Mouse (Mus musculus) c-Kit-positive CD71-positive TER-119-positive erythroid progenitor cells, embryonic 14.5 days (primary cell): Measurements from ENCODE around the gene Bahcc1.
A peak's percentile ranks its signal among the peaks of the same experiment; 100 is the strongest.

Experiments
- DNase-seq: peaks from one replicate; pipeline ENCODE4 v3.0.0-alpha.2; 2013; ENCODE audit warnings: low spot score

Bahcc1 gene

DNA sequence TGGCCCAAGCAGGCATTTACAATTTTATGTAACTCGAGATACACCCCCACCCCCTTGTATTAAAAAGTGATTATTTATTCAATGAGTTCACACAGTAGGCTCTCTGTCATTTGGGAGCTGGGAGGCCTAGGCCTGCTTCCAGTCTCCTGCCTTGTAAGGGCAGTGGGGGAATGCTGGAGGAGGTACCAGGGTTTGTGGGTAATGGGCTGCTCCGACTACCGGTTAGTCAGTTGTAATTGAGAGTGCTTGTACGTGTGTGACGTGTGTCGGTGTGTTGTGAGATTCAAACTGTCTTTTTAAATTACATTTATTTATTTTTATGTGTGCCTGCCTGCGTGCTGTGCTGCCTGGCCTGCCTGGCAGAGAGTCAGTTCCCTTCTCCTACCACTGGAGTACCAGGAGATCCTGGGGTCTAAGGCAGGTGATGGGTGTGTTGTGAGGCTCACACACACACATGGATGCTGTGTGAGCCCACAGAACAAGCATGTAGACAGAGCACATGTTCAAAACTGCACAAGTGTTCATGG, 3.8 kb upstream of the Bahcc1 start:
- DNase-seq: no peak

- no peak for DNase-seq
These were observed 2.6 kb upstream of the Bahcc1 start for GRCm38 (mm10) chr11:120229861-120230751.

- no peak for DNase-seq
These were observed 1.8 kb upstream of the Bahcc1 start for GRCm38 (mm10) chr11:120230841-120231370.

DNA sequence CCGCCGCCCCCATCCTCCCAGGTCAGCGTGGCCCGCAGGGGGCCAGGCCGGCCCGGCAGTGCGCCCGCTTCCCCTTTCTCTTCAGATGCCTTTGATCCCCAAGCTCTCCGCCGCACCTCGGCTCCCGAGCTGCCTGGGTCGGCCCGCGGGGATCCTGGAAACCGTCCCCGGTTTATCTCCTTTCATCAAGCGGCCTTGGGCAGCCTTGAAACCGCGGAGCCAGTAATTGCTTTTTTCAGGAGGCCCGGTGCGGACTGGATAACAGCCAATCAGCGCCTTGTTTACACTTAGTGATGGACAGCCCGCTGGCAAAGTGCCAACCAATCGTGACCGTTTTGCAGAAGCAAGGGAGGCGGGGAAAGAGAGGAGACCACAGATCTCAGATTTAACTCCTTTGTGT, 1.4 kb upstream of the Bahcc1 start:
- peak; percentile 89 for DNase-seq

- DNase-seq: no peak
These were observed 841 bp downstream of the Bahcc1 start for GRCm38 (mm10) chr11:120233441-120234135.

GRCm38 (mm10) chr11:120234136-120234775, 1.5 kb downstream of the Bahcc1 start:
- no peak for DNase-seq

- no peak for DNase-seq
These were observed 2.0 kb downstream of the Bahcc1 start for GRCm38 (mm10) chr11:120234776-120235181.

DNA sequence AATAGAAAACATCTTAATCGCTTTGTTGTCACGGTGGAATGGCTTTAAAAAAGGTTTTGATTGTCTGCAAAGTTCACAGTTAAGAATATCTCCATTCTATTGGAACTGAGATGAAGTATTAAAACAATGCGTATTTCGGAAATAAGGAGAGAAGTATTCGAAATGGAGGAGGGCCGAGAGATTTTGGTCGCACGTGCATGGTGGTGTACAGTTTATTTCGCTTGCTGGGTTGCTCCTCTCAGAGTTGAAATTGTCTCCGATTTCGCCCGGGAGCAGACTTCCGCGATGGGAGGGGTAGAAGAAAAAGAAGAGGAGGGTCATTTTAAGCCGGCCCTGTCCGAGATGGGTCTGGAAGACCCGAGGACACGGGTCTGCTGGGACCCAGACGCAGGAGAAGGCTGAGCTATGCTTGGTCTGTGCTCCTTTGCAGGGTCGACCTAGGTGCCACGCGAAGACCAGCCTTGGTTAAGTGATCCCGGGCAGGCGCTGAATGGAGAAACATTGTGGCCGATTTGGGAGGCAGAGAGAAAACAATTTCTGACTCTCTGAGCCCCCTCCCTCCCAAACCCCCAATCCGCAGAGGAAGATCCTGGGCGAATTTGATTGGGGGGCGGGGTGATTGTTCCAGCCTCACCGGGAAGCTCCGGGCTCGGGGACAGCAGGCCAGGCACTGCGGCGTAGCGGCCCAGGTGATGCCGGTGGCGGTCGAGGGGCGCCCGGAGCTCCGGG, 2.8 kb downstream of the Bahcc1 start:
- no peak for DNase-seq

GRCm38 (mm10) chr11:120236114-120236437, 3.3 kb downstream of the Bahcc1 start:
- no peak for DNase-seq

- DNase-seq: no peak
These were observed 3.9 kb downstream of the Bahcc1 start for GRCm38 (mm10) chr11:120236438-120237165.

DNA sequence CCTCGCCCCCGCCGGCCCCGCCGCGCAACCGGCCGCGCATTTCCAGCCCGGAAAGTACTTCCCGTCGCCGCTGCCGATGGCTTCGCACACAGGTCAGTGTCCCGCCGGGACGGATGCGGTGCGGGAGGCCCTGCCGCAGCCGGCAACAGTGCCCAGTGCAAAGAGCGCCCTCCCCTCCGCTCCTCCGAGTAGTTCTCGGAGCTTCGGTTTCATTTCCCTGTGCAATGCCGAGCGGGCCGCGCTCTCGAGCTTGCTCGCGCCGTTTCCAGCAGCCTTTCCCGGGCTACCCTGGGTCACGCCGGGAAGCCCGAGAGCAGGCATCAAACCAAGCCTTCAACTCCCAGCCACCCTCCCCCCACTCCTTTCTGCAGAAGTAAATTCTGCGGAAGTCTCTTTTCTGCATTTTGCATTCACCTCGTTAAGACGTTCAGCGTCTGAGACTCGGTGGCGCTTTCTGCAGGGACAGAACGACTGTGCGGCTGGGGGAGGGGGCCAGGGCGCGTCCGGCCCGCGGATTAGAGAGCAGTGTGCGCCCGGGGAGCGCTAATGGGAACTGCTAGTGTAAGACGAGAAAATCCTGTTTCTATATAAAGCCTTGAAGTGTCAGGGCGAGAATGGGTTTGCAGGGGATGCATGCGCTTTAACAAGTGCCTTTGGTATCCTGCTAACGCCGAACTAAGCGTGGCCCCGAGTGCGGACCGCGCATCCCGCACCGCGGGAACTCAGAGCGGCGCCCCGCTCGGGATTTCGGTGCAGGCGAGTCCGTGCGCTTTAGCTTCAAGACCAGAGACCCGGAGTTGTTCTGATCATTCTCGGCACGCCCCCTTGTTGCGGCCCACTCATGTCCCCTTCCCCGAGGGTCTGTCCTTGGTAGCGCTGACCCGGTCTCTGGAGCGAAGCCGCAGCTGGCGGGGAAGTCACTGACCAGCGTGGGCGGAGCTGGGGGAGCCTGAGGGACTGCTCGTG, 4.7 kb downstream of the Bahcc1 start:
- DNase-seq: no peak

DNA sequence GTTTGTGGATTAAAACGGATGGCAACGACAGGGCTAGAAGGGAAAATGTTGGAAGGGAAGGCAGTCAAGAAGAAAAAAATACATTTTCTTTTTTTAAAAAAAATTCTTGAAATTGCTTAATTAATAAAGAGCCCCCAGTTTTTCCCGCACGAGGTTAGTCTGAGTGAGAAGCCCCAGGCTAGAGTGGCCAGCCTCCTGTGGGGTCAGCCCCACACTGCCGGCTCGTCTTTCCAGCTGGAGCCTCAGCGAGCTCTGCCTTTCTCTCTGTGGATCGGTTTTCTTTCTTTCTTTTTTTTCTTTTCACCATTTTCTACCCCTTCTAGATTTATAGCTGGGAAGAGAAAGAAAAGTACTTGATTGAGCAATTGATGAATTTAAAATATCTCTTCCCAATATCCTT, 5.6 kb downstream of the Bahcc1 start:
- DNase-seq: no peak

GRCm38 (mm10) chr11:120238751-120239359, 6.1 kb downstream of the Bahcc1 start:
- no peak for DNase-seq

- no peak for DNase-seq
These were observed 6.8 kb downstream of the Bahcc1 start for GRCm38 (mm10) chr11:120239581-120239991.

GRCm38 (mm10) chr11:120240206-120240605, 7.5 kb downstream of the Bahcc1 start:
- DNase-seq: no peak

- DNase-seq: no peak
These were observed 8.5 kb downstream of the Bahcc1 start for GRCm38 (mm10) chr11:120240941-120241890.

DNA sequence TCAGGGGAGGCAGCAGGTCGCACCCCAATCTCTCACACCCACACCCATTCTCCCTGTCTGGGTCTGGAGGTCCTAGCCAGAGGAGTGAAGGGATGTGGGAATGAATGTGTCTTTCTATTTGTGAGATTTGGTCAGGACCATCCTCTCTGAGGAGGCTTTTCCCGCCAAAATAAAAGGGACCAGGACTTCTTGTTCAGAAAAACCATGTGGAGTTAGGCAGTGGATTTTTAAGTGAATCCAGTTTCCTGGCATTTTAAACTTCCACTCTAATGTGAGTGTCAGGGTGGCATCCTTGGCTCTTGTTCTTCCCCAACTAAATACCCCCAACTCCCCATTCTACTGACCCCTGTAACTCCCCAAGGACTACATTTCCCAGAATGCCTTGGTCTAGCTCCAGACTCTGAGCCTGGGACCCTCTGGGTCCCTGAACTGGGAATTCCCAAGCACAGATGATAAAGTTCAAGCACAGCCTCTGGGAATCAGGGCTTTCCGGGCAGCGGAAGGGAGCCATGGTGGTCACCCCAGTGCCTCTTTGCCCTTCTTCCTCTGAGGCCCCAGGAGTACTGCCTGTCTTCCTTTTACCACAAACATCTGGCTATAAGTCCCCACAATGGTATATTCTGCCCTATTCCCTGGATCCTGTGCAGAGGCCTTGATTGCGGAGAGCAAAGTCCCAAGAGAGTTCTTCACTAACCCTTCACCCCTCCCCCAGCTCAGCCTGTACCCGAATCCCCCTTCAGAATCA, 9.4 kb downstream of the Bahcc1 start:
- DNase-seq: no peak
